Mouse (Mus musculus): ENCODE results near the gene Psip1. TPM values are rescaled to one million over a fixed set of nuclear protein-coding genes. Genes with fewer than 3 reads are reported as not detected.

Gene Psip1
- total and polyA plus RNA-seq, 2 experiments from 2014 or later = 151 to 284 TPM

GRCm38 (mm10) chr4:83414241-83414824 is 71.9 kb downstream of the Psip1 start:
- no peaks in the 10 kb centered on the region for H3K27me3 ChIP-seq (ENCODE audit: insufficient read depth, low read length)
- H3K4me1 ChIP-seq (ENCODE audit: insufficient read depth, low read length) = peaks cover 3% of the 10 kb centered on the region; the same call in 1 of the 2 replicates
- 82% methylated on average over 5 of the region's 5 CpGs for WGBS
- H3K4me2 ChIP-seq (ENCODE audit: low read depth, low read length) = no peak overlapping the region
- ATAC-seq (no peak), DNase-seq (ENCODE audit: low spot score) (no peak)
- H3K4me3 ChIP-seq (ENCODE audit: low read length) = no peak overlapping the region
- TF ChIP-seq CTCF (IDR thresholded peaks at IDR 0.05; ENCODE audit: low read depth) = no peak
- H3K9me3 ChIP-seq (ENCODE audit: low read length) = no peaks in the 10 kb centered on the region
- H3K9ac ChIP-seq (replicated peaks; ENCODE audit: low read length) = no peak overlapping the region
- no peak overlapping the region for H3K27ac ChIP-seq
- no peaks in the 10 kb centered on the region for H3K36me3 ChIP-seq (ENCODE audit: insufficient read depth, low read length)

- WGBS = 84% methylated on average over 3 of the region's 3 CpGs
- no peaks in the 10 kb centered on the region for H3K27me3 ChIP-seq (ENCODE audit: insufficient read depth, low read length)
- ATAC-seq = no peak
- peaks cover 10% of the 10 kb centered on the region for H3K9me3 ChIP-seq (ENCODE audit: low read length)
- no peak for DNase-seq (ENCODE audit: low spot score)
- H3K4me3 ChIP-seq (ENCODE audit: low read length) = no peak overlapping the region
- H3K4me1 ChIP-seq (ENCODE audit: insufficient read depth, low read length) = peaks cover 3% of the 10 kb centered on the region; the same call in 1 of the 2 replicates
- no peak overlapping the region for H3K4me2 ChIP-seq (ENCODE audit: low read depth, low read length)
- H3K9ac ChIP-seq (replicated peaks; ENCODE audit: low read length) = no peak overlapping the region
- H3K27ac ChIP-seq = no peak overlapping the region
- no peak for TF ChIP-seq CTCF (IDR thresholded peaks at IDR 0.05; ENCODE audit: low read depth)
- no peaks in the 10 kb centered on the region for H3K36me3 ChIP-seq (ENCODE audit: insufficient read depth, low read length)
These were observed 74.2 kb downstream of the Psip1 start for GRCm38 (mm10) chr4:83412060-83412459.

- Histone ChIP-seq H3K36me3 (ENCODE audit: insufficient read depth, low read length) (no peaks in the 10 kb centered on the region), H3K4me2 (ENCODE audit: low read depth, low read length) (no peak overlapping the region), H3K4me3 (ENCODE audit: low read length) (no peak overlapping the region), H3K9me3 (ENCODE audit: low read length) (peaks cover 10% of the 10 kb centered on the region), H3K9ac (replicated peaks; ENCODE audit: low read length) (no peak overlapping the region), H3K27ac (no peak overlapping the region), H3K4me1 (ENCODE audit: insufficient read depth, low read length) (no peaks in the 10 kb centered on the region), H3K27me3 (ENCODE audit: insufficient read depth, low read length) (no peaks in the 10 kb centered on the region)
- WGBS = 98% methylated on average over 4 of the region's 4 CpGs
- peak; percentile 56 for DNase-seq (ENCODE audit: low spot score)
- peak; percentile 54 for TF ChIP-seq CTCF (IDR thresholded peaks at IDR 0.05; ENCODE audit: low read depth)
- peak; percentile 35; the same call in 1 of the 2 replicates for ATAC-seq
These were observed 76.3 kb downstream of the Psip1 start for GRCm38 (mm10) chr4:83409867-83410505.

- H3K4me2 ChIP-seq (ENCODE audit: low read depth, low read length) = no peak overlapping the region
- H3K4me3 ChIP-seq (ENCODE audit: low read length) = no peak overlapping the region
- no peak for TF ChIP-seq CTCF (IDR thresholded peaks at IDR 0.05; ENCODE audit: low read depth)
- peaks cover 18% of the 10 kb centered on the region for H3K9me3 ChIP-seq (ENCODE audit: low read length)
- 91% methylated on average over 6 of the region's 6 CpGs for WGBS
- DNase-seq (ENCODE audit: low spot score) (no peak), ATAC-seq (no peak)
- H3K36me3 ChIP-seq (ENCODE audit: insufficient read depth, low read length) = no peaks in the 10 kb centered on the region
- no peak overlapping the region for H3K9ac ChIP-seq (replicated peaks; ENCODE audit: low read length)
- H3K27ac ChIP-seq = no peak overlapping the region
- H3K27me3 ChIP-seq (ENCODE audit: insufficient read depth, low read length) = no peaks in the 10 kb centered on the region
- H3K4me1 ChIP-seq (ENCODE audit: insufficient read depth, low read length) = no peaks in the 10 kb centered on the region
These were observed 78.6 kb downstream of the Psip1 start for GRCm38 (mm10) chr4:83407688-83408087.

Other genes with a start within 250 kb of the Psip1 start
- gene Ttc39b, start 162.2 kb downstream of the Psip1 start, total RNA-seq (2014; rRNA removed) = 15.2 and 16.0 TPM in 2 replicates
- gene Ttc39b, start 162.2 kb downstream of the Psip1 start, polyA plus RNA-seq (2015; fragmentation: Nextera tagmentation; extraction: Ambion mirVana) = 8.2 and 8.6 TPM in 2 replicates
- gene Snapc3, start 68.7 kb downstream of the Psip1 start, total RNA-seq (2014; rRNA removed) = 20.1 and 42.8 TPM in 2 replicates
- gene Snapc3, start 68.7 kb downstream of the Psip1 start, polyA plus RNA-seq (2015; fragmentation: Nextera tagmentation; extraction: Ambion mirVana) = 30.6 and 34.1 TPM in 2 replicates
- 1.1 and 3.2 TPM in 2 replicates for gene Ccdc171, start 39.1 kb upstream of the Psip1 start, total RNA-seq (2014; rRNA removed)
- 2.0 and 2.3 TPM in 2 replicates for gene Ccdc171, start 39.1 kb upstream of the Psip1 start, polyA plus RNA-seq (2015; fragmentation: Nextera tagmentation; extraction: Ambion mirVana)

Data from hindbrain, postnatal 0 days (tissue).